Mouse (Mus musculus) heart, embryonic 10.5 days (tissue): ENCODE results near the gene Fam214b. TPM values are rescaled to one million over a fixed set of nuclear protein-coding genes. Genes with fewer than 3 reads are reported as not detected.

Experiments used
- DNase-seq: peaks from one replicate; pipeline ENCODE4 v3.0.0-alpha.2; 2017; ENCODE audit warnings: low spot score
- H3K27ac ChIP-seq: fragments of 300-500 bp; sonication (generic); 2 replicates; pipeline ENCODE4 v1.5.1; 2016; ENCODE audit warnings: mild to moderate bottlenecking
- H3K27me3 ChIP-seq: fragments of 300-500 bp; sonication (generic); 2 replicates; pipeline ENCODE4 v1.6.1; 2016; ENCODE audit warnings: mild to moderate bottlenecking; ENCODE audit not compliant: poor library complexity, insufficient read depth, severe bottlenecking
- H3K36me3 ChIP-seq: fragments of 300-500 bp; sonication (generic); 2 replicates; pipeline ENCODE4 v1.6.1; 2016; ENCODE audit warnings: mild to moderate bottlenecking, moderate library complexity
- H3K4me1 ChIP-seq: fragments of 300-500 bp; sonication (generic); 2 replicates; pipeline ENCODE4 v1.6.1; 2016; ENCODE audit warnings: mild to moderate bottlenecking
- H3K4me3 ChIP-seq: fragments of 300-500 bp; sonication (generic); 2 replicates; pipeline ENCODE4 v1.5.1; 2016; ENCODE audit warnings: mild to moderate bottlenecking, moderate library complexity
- H3K9me3 ChIP-seq: fragments of 300-500 bp; sonication (generic); 2 replicates; pipeline ENCODE4 v1.6.1; 2016; ENCODE audit warnings: mild to moderate bottlenecking, moderate library complexity
- WGBS: fragments of 180-500 bp; shearing (Covaris S2); methylation state at CpG from one replicate; pipeline ENCODE4 v1.1.7; 2016; 5-methylcytosine and 5-hydroxymethylcytosine counted together
- polyA plus RNA-seq: library from polyadenylated mRNA; unstranded; fragments of >200 nt; fragmentation: Nextera tagmentation; extraction: Ambion mirVana; gene quantifications from 2 replicates; pipeline ENCODE4 v1.2.1, GENCODE M21; 2016

The Fam214b gene
- polyA plus RNA-seq, 1 experiment from 2014 or later = 12.0 TPM

- Histone ChIP-seq H3K27me3 (no peaks in the 10 kb centered on the region), H3K27ac (no peak overlapping the region), H3K4me3 (no peak overlapping the region), H3K9me3 (no peaks in the 10 kb centered on the region), H3K4me1 (0 out of 2 replicates have a peak, but pooled peaks cover 5% of the 10 kb centered on the region), H3K36me3 (no peaks in the 10 kb centered on the region)
- no peak for DNase-seq
- WGBS = 9% methylated on average over 4 of the region's 4 CpGs
These were observed 6.6 kb upstream of the Fam214b start for GRCm38 (mm10) chr4:43052627-43053026.

- WGBS = 5% methylated on average over 5 of the region's 5 CpGs
- peaks cover 33% of the 10 kb centered on the region for H3K4me1 ChIP-seq
- no peaks in the 10 kb centered on the region for H3K36me3 ChIP-seq
- no peaks in the 10 kb centered on the region for H3K27me3 ChIP-seq
- H3K4me3 ChIP-seq = no peak overlapping the region
- no peaks in the 10 kb centered on the region for H3K9me3 ChIP-seq
- H3K27ac ChIP-seq = no peak overlapping the region
- DNase-seq = no peak
These were observed 1.2 kb upstream of the Fam214b start for GRCm38 (mm10) chr4:43047231-43047630.

GRCm38 (mm10) chr4:43046607-43047006 lies 587 bp upstream of the Fam214b start:
- H3K27ac ChIP-seq = no peak overlapping the region
- WGBS = 58% methylated on average over 5 of the region's 5 CpGs
- no peaks in the 10 kb centered on the region for H3K9me3 ChIP-seq
- no peaks in the 10 kb centered on the region for H3K27me3 ChIP-seq
- DNase-seq = no peak
- H3K4me3 ChIP-seq = peak overlapping the region; percentile 72; the same call in 1 of the 2 replicates
- peaks cover 31% of the 10 kb centered on the region for H3K4me1 ChIP-seq
- H3K36me3 ChIP-seq = no peaks in the 10 kb centered on the region

- peaks cover 40% of the 10 kb centered on the region for H3K4me1 ChIP-seq
- H3K27ac ChIP-seq = peak overlapping the region; percentile 83; the same call in 1 of the 2 replicates
- H3K36me3 ChIP-seq = no peaks in the 10 kb centered on the region
- 11% methylated on average over 13 of the region's 13 CpGs for WGBS
- no peaks in the 10 kb centered on the region for H3K9me3 ChIP-seq
- no peak for DNase-seq
- H3K27me3 ChIP-seq = no peaks in the 10 kb centered on the region
- H3K4me3 ChIP-seq = peak overlapping the region; percentile 72
These were observed 748 bp downstream of the Fam214b start for GRCm38 (mm10) chr4:43045285-43045658.

GRCm38 (mm10) chr4:43044673-43045072 lies 1.3 kb downstream of the Fam214b start:
- no peaks in the 10 kb centered on the region for H3K27me3 ChIP-seq
- no peak for DNase-seq
- peak overlapping the region; percentile 72 for H3K4me3 ChIP-seq
- peaks cover 46% of the 10 kb centered on the region for H3K4me1 ChIP-seq
- no peaks in the 10 kb centered on the region for H3K36me3 ChIP-seq
- peak overlapping the region; percentile 68 for H3K27ac ChIP-seq
- 34% methylated on average over 4 of the region's 4 CpGs for WGBS
- H3K9me3 ChIP-seq = no peaks in the 10 kb centered on the region

- H3K4me3 ChIP-seq = peak overlapping the region; percentile 72
These were observed 2.2 kb downstream of the Fam214b start for GRCm38 (mm10) chr4:43043644-43044357.

GRCm38 (mm10) chr4:43040881-43041547 lies 5.0 kb downstream of the Fam214b start:
- no peak overlapping the region for H3K4me3 ChIP-seq
- 47% methylated on average over 9 of the region's 9 CpGs for WGBS
- no peaks in the 10 kb centered on the region for H3K27me3 ChIP-seq
- no peak for DNase-seq
- peaks cover 70% of the 10 kb centered on the region for H3K4me1 ChIP-seq
- peaks cover 8% of the 10 kb centered on the region for H3K36me3 ChIP-seq
- no peaks in the 10 kb centered on the region for H3K9me3 ChIP-seq
- H3K27ac ChIP-seq = peak overlapping the region; percentile 90

More at GRCm38 (mm10) chr4:43043644-43044357, 2.2 kb downstream of the Fam214b start:
- H3K9me3 ChIP-seq = no peaks in the 10 kb centered on the region
- peak; percentile 91 for DNase-seq
- H3K27ac ChIP-seq = peak overlapping the region; percentile 68
- WGBS = 19% methylated on average over 7 of the region's 7 CpGs
- H3K27me3 ChIP-seq = no peaks in the 10 kb centered on the region
- peaks cover 54% of the 10 kb centered on the region for H3K4me1 ChIP-seq
- H3K36me3 ChIP-seq = no peaks in the 10 kb centered on the region

GRCm38 (mm10) chr4:43040114-43040572 lies 5.9 kb downstream of the Fam214b start:
- peaks cover 62% of the 10 kb centered on the region for H3K4me1 ChIP-seq

GRCm38 (mm10) chr4:43039609-43040008 lies 6.4 kb downstream of the Fam214b start:
- Histone ChIP-seq H3K36me3 (peaks cover 17% of the 10 kb centered on the region), H3K27ac (peak overlapping the region; percentile 90), H3K4me1 (peaks cover 57% of the 10 kb centered on the region), H3K9me3 (no peaks in the 10 kb centered on the region), H3K27me3 (no peaks in the 10 kb centered on the region), H3K4me3 (peak overlapping the region; percentile 85)
- DNase-seq = no peak
- under 1% methylated on average over 11 of the region's 11 CpGs for WGBS

More at GRCm38 (mm10) chr4:43040114-43040572, 5.9 kb downstream of the Fam214b start:
- Histone ChIP-seq H3K36me3 (peaks cover 15% of the 10 kb centered on the region), H3K27me3 (no peaks in the 10 kb centered on the region), H3K9me3 (no peaks in the 10 kb centered on the region), H3K27ac (peak overlapping the region; percentile 90), H3K4me3 (peak overlapping the region; percentile 85)
- 0% methylated on average over 25 of the region's 25 CpGs for WGBS
- peak; percentile 99 for DNase-seq

GRCm38 (mm10) chr4:43038567-43039495 lies 7.2 kb downstream of the Fam214b start:
- Histone ChIP-seq H3K27me3 (no peaks in the 10 kb centered on the region), H3K4me3 (peak overlapping the region; percentile 85), H3K36me3 (peaks cover 24% of the 10 kb centered on the region), H3K4me1 (peaks cover 49% of the 10 kb centered on the region), H3K9me3 (no peaks in the 10 kb centered on the region), H3K27ac (peak overlapping the region; percentile 90; the same call in 1 of the 2 replicates)
- WGBS = 47% methylated on average over 15 of the region's 15 CpGs
- no peak for DNase-seq

GRCm38 (mm10) chr4:43037860-43038566 lies 8.0 kb downstream of the Fam214b start:
- H3K27ac ChIP-seq = peak overlapping the region; percentile 69; the same call in 1 of the 2 replicates
- H3K9me3 ChIP-seq = no peaks in the 10 kb centered on the region
- WGBS = 33% methylated on average over 4 of the region's 4 CpGs
- H3K4me3 ChIP-seq = no peak overlapping the region
- H3K27me3 ChIP-seq = no peaks in the 10 kb centered on the region
- H3K36me3 ChIP-seq = peaks cover 32% of the 10 kb centered on the region
- peaks cover 48% of the 10 kb centered on the region for H3K4me1 ChIP-seq
- peak; percentile 90 for DNase-seq

- H3K27ac ChIP-seq = peak overlapping the region; percentile 54; the same call in 1 of the 2 replicates
- H3K9me3 ChIP-seq = no peaks in the 10 kb centered on the region
- no peaks in the 10 kb centered on the region for H3K27me3 ChIP-seq
- no peak for DNase-seq
- H3K4me3 ChIP-seq = no peak overlapping the region
- H3K36me3 ChIP-seq = peaks cover 32% of the 10 kb centered on the region
- peaks cover 54% of the 10 kb centered on the region for H3K4me1 ChIP-seq
- 92% methylated on average over 10 of the region's 10 CpGs for WGBS
These were observed 9.7 kb downstream of the Fam214b start for GRCm38 (mm10) chr4:43036356-43036755.
